Mouse (Mus musculus): ENCODE data around the gene Tshz3.

Gene Tshz3

DNA sequence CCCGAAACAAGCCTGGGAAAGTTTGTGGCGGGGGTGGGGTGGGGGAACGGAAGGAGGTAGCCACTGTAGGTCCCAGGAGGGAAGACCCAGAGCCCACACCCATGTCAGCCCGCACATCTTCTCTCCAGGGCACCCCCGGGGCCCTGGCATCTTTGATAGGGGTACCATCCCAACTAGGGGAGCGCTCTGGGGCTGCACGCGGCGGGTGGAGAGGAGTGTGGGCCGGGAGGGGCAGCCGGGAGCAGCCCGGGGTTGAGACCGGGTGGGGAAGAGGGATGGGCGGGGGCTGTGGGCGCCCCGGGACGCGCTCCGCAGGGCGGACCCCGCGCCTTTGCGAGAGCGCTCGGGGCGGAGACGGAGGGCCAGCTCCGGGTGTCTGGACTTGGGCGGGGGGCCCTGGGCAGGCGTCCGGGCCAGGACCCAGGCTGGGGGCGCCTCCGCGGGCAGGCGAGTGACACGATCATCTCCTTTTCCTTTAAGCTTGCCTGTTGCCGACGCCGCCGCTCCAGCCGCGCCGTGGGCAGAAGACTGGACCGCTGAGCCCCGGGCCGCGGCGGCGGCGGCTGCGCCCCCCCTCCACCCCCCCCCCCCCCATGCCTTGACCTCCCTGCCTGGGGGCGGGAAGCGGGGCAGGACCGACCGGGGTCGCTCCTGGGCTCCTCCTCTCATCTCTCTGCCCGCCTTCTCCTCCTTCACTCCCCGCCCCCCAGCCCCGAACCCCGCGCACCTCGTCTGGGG, 631 bp upstream of the Tshz3 start:
- DNase-seq = peak; percentile 52 to 66

DNA sequence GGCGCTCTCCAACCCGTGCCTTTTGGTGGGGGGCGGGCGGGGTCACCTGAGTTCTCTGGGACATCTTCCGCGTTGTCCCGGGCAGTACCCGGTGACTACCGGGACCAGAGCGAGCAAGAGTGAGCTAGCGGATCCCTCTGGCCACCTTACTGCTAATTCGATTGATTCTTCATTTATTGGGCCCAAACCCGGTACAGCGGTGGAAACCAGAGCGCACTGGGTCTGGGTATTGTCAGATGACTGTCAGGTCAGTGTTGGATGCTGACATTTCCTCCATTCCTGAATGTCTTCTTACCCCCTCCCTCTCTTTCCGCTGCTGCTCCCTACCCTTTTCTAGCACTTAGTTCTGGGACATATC, 650 bp downstream of the Tshz3 start:
- DNase-seq = no peak

DNA sequence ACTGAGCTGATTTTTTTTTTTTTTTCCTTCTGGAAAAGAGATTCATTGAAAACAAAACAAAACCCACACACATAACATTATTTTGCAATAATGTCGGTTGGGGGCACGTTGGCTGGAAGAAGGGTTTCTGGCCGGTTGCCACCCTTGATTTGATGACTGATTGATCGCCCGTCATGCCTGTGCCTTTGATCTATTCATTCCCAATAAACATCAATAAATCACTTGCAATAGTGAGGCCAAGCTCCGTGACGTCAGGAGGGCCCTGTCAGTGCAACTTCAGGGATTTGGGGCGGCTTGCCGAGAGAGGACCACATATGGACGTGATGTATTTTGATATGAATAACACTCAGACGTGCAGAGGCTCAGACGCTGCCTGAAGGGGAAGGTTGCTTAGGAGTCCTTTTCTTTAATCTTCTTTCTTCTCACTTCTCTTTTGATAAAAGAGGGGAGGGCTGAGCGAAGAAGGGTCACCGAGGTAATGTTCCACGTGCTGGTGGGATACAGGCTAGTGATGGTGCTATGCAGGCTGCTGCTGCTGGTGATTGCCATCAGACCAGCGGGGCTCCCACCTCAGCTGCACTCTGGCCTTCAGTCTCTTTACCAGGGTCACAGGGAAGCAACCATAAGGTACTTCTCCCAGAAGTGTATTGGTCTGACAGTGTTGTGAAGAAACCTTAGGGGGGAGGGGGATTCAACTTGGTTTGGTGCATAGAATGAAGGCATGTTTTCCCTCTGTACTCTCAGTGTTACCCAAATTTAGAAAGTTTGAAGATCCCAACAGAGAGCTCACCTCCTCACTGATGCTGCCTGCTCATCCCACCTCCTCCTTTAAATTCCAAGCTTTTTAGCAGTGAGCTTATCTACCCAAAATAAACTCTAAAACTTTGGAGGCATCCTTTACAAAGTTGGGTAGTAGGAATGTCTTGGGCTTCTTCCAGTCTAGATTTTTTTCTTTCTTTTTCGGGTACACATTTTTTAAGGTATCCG, 1.4 kb downstream of the Tshz3 start:
- DNase-seq = peak; percentile 15 to 43

DNA sequence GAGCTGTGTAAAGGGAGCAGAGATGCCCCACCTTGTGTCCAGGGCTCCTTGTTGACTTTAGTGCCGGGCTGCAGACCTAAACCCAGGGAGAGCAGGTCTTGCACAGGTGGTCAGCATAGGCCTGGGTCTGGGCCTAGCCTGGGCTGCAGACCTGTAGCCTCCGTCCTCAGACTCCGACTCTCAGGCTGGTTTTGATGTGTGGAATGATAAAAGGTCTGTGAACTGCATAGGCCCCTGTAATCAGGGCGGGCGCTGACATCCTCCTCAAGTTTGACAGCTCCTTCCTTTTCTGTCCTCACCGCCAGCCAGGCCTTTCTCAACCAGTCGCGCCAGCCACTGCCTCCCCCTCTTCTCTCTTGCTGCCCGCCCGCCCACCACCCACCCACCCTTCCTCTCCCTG, 8.7 kb downstream of the Tshz3 start:
- no peak for DNase-seq

DNA sequence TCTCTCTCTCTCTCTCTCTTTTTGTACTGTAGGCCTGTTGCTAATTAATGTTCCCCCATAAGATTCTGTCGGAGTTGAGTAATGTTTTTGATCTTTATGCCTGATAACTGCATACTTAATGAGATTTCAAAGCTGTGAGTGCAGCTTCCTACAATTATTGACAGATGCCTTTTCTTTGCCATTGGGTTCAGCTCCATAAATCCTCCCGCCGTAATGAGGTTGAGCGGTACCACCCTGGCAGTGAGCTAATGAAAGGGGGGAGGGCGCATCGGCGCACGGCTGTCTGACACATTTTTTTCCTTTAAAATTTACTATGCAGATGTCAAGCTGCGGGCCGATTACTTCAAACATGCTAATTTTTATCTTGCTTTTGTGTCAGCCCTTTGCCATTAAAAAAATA, 9.3 kb downstream of the Tshz3 start:
- DNase-seq = no peak

DNA sequence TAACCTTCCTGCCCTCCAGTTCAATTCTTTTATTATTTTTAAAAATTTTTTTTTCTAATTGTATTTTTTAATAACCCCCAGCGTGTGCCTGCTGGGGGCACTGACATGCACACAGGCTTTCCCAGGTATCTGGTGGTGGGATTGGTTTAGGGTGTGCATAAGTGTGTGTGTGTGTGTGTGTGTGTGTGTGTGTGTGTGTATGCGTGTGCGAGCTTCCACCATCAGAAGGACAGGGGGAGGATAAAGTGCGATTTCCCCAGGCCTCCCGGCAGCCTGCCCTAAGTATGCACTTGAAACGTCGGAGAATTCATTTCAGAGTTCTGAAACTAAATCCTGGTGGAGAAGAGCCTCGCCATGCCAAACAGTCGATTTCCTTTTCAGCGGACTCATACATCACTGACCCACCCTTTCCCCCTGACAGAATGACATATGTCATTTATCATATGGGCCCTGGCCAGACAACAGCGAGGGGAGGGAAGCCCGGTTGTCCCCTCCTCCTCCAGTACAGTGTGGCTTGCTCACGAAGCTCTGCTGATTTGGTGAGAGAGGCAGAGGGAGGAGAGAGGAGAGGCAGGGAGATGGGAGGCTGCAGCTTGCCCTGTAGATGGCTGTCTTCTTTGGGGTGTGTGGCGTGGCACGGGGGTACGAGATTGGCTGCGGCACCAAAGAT, 9.9 kb downstream of the Tshz3 start:
- DNase-seq = no peak

DNA sequence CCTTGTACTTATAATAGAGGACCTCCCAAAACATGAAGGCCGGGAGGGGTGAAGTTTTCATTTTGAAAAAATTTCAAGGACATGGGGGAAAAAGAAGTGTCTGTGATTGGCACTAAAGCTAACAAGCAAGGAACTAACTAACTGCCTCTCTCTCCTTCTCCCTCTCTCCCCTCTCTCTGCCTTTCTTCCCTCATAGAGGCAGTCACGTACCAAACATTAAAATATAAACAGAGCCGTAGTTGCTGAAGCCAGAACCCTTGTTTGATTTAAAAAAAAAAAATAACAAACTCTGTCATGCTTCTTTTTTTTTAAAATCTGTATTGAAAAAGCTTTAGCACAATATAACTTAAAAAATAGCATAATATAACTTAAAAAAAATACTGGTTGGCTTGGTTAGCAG, 10.9 kb downstream of the Tshz3 start:
- DNase-seq = no peak

DNA sequence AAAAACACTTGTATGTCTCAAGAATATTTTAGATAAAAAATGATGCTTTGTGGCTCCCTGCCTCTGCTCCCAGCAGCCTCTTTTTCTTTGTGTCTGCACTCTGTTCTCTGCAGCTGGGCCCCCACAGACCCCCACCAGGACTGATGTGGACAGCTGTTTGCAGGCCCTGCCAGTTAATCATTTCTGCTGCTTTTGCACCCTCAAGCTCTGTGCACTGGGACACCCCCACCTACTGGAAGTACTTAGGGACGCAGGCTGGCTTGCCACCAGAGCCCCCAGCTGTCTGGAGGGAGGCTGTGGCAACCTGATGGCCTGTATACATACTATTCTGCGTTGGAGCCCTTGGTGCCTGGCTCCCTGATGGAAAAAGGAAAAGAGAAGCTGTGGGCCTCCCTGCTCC, 11.3 kb downstream of the Tshz3 start:
- DNase-seq = no peak

DNA sequence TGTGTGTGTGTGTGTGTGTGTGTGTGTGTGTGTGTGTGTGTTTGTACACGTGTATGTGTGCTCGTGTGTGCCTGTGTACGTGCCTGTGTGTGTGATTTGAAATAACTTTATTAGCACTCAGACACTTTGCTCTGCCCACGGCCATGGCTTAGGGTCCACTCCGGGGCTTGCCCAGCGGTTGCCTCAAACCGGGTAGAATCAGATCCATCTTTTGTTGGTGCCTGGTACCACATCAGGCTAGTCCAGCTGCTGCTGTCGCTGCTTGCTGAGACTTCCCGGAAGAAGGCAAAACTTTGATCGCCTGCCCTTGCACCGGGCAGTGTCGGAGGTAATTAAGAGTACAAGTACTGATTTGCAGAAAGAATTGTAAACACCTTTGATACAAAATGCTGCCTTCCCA, 12.1 kb downstream of the Tshz3 start:
- DNase-seq = no peak

DNA sequence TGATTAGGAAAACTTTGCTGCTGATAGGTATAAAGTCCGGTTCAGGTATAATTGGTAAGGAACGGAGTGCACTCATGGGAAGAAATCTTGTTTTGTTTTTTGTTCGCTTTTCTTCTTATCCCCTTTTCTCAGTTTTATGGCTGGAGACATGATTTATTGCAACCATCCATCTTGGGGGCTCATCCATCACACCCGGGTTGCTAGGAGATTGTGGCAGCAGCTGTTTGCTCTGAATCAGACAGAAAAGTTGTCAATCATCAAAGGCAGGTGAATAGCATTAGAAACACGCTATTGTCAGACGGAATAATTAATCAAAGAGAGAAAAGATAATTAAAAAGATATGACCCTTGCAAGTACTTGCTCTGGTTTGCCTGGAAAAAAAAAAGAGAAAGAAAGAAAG, 12.5 kb downstream of the Tshz3 start:
- DNase-seq = no peak

DNA sequence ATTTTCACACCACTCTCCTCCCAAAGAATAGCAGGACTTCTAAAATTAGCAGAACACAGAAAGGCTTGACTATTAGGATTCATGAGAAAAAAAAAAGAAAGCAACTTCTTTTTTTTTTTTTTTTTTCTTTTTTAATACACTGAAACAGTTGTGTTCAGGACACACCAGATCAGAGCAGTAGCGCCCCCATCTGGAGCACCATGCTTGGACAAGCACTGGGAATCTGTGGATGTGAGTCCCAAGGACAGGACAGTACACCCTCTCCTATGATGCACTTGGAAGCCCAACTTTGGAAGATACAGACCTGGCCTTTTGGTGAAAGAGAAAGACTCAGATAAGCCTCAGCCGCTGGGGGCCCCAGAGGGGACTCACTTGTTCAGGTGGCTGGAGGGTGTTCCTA, 13.8 kb downstream of the Tshz3 start:
- peak in 1 of 2 experiments; percentile 39 for DNase-seq

DNA sequence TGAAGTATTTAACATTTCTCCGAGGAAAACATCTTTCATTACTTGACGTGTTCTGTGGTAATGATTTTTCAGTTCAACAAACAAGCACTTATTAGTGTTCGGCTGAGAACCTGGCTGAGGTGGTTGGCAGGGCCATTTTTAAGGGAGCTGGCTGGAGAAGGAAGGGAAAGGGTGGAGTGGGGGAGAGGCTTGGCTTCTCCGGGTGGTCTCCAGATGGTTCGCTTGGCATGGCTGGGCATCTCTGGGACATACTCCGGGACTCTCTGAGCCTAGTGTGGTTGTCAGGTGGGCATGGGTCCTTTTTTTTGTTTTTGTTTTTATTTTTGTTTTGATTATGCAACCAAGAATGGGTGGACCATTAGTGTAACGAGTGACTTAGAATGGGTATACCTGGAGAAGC, 16.4 kb downstream of the Tshz3 start:
- no peak for DNase-seq

DNA sequence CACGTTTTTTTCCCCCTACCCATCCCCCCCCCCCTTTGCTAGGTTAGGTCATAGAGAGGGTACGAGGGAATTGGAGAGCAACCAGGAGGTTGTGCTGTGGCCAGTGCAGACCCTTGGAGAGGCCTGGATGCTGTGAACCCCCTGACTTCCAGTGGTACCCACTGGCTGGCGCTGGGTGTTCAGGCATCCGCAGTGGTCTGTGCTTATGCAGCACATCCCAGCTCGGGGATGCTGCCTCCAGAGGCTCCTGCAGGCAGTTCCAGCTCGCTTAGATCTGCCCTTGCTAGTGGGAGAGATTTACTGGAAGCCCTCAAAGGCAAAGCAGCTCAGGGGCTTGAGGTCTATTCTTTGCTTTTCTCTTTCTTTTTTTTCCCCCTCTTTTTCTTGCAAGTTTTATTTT, 19.3 kb downstream of the Tshz3 start:
- DNase-seq = no peak

DNA sequence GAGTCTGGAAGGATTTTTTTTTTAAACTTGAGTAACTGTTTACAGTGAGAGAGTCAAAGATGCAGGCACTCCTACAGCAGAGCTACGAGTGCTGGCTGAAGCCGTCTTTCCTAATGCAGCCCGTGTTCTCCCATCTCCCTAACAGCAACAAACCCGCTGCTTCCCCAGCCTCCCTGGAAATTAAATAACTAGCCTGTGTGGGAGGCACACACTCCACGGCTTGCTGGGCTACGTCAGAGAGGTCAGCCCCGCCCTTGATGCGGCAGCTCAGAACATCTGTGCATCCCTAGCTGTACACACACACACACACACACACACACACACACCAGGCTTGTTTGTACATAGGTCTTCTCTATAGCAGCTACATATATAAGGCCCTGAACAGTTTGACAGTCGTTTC, 22.9 kb downstream of the Tshz3 start:
- DNase-seq = no peak

DNA sequence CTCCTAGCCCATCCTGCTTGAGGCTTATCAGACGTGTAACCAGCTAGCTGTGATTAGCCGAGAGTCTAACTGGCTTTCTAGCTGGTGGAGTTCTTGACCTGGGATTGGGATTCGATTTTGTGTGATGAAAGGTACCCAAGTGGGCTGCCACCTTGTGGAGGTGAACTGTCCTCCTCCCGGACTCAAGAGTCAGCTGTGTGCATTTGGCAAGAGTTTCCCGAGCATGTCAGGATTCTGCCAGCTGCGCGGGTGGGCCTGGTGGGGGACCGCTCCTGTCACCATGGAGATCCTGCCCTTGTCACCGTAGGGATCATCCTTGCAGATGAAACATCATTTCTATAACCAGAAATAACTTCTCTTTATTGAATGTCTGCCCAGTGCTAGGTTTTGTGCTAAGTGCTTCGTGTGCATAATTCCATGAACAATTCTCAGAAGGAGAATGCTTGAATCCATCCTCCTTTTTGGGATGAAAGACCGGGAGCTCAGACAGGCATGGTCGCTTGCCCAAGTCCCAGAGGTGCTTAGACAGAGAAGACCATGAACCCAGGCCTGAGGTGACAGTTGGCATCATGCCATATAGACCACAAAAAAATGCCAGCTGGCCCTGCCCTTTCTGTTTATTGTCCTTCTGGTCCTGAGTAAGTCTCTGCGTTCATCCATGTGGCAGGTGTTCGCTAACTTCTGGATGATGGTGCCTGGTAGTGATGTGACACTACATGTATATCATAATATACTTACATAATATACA, 38.6 kb downstream of the Tshz3 start:
- peak; percentile 26 to 30 for DNase-seq

DNA sequence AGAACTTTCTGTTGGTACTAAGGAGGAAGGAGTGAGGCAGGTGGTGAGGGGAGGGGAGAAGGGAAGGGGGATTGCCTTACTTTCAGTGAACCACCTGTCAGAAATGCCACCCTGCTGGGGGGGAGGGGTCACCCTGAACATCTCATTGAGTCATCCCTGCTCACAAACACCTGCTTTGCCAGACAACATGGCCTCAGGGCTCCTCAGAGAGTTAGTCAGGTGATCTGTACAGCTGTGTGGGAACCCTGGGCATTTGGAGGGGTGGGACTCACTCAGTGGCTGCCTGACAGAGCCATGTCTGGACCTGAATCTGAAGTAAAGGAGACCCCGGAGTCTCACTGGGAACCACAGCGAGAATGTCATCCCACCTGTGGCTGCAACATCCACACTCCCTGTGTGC, 53.6 kb downstream of the Tshz3 start:
- no peak for DNase-seq

DNA sequence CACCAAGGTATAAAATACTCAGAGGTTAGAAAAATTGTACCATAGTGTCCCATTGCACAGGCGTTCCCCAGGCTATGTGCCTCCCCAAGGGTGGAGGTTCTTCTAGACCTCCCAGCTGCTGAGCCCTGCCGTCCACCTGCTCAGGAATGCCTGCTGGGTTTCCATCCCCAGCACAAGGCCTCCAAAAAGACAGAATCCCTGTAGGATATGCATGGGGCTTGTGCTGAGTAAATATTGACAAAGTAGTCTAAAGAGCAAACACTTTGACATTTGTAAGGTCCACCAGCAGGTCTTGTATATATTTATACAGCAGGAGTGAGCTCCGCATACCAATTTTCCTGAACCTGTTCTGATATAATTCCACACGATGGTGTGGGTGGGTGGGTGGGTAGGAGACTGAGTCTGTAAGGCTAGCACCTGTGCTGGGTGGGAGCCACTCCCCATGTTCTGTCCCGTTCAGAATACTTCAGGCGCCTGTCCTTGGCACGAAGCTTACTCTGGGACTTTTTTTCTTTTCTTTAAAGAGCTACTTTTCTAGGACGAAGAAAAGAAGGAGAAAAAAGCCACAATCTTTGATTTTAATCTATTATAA, 69.7 kb downstream of the Tshz3 start:
- no peak for DNase-seq

DNA sequence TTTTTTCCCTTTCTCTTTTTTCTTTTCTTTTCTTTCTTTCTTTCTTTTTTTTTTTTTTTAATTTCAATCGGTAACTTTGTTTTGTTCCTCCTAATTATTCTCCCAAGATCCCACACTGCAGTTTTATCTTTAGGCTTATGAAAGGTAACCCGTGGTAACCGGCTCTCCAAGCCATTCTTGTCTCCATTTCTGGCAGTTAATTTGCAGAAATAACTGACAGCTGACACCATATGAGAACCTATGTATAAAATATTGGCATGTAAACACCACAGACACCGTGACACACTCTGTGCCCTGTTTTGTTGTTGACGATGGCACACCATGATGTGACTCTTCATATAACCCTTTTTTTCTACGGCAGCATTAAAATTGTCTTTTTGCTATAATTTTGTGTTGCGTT, 75.2 kb downstream of the Tshz3 start:
- no peak for DNase-seq

DNA sequence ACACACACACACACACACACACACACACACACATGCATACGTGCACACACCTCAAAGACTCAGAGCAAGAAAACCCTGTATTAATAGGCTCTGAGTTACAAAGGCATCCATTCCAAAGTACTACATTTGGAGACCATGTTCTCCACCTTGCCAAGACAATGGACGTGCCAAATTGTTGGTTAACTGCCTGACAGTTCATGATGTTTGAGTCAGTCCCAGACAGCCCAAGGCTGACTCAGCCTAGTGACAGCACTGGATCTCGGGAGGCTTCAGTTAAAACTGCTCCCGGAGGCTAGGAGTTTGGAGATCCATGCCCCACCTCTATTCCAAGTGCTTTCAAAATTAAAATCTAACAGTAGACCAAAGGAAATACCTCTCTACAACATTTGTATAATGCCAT, 79.0 kb downstream of the Tshz3 start:
- DNase-seq = no peak

DNA sequence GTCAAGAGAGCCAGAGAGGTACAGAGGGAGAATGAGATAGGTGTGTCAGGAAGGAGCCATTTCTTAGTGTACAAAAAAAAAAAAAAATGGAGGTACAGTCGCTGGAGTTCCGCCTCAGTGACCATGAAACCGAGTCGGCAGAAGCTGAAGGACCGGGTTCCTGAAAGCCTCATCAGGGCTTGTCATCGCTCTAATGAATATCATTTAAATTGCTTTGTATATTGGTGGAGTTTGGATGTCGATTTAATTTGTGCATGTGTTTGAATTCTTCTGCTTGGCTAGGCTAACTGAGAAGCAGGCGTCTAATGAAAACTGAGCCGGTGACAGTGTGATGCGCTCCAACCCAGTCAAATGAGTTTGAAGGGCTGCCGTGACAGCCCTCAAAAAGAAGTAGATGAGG, 80.5 kb downstream of the Tshz3 start:
- no peak for DNase-seq

DNA sequence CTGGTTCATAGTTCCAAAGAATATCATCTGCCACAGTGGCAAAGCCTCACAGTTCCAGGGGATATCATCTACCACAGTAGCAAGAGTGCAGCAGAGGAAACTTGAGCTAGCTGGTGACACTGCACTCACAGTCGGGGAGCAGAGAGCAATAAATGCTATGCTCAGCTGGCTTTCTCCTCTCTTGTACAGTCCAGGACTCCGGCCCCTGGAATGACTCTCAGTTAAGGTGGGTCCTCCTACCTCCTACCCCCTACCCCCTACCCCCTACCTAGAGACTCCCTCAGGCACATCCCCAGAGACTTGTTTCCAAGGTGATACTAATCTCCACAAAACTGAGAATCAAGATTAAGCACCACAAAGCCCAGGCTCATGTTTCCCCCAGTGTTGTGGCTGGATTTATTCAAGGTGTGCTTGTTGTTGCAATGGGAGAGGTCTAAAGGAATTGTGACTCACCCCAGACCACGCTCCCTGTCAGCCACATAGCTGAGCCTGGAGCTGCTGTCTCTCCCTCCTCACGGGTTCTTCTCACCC, 86.4 kb downstream of the Tshz3 start:
- DNase-seq = no peak

DNA sequence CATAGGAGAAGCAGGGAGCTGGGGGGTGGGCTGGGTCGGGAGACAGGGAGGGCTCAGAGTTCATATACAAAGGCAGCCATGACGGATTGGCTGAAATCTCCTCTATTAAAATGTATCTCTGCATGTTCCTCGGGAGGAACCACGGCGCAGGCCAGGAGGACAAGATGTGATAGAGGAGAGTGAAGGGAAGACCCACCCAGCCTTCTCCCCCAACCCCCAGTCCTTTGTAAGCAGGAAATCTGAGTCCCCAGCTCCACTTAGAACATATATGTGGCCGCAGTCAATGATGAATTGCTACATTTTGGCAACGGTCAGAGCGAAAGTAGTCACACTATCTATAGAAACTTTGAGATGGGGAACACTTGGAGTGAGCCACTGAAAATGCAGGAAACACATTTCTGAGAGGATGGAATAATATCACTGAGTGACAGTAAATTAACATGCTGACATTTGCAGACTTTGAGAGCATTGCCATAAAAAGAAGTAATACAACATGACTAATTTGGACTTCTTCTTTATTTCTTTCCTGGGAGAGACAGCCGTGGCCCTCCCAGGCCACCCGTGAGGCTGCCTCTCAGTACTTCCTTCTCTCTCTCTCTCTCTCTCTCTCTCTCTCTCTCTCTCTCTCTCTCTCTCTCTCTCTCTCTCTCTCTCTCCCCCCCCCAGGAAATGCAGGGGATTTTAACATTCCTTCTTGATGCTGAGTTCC, 88.9 kb downstream of the Tshz3 start:
- DNase-seq = no peak

Measured in cerebellum, adult 18-20 months (tissue).